In genomic region chr5:110106140-110106871, GRCm38 (mm10) we compare ENCODE assay signal across 7 mouse cellular contexts. TPM values are rescaled to one million over a fixed set of nuclear protein-coding genes. Genes with fewer than 3 reads are reported as not detected.
A peak's percentile ranks its signal among the peaks of the same experiment; 100 is the strongest.
DNase-seq lines count a peak whose midpoint lies in the region; ATAC-seq and TF ChIP-seq lines count a peak whose summit lies in the region.

No protein-coding gene starts in this region.

- no peak overlapping the region for H3K27ac ChIP-seq in forebrain, postnatal 0 days (ENCODE audit: low read depth, low read length)
- no peak overlapping the region for H3K27ac ChIP-seq in liver, embryonic 11.5 days (ENCODE audit: low read depth, low read length)
- no peak overlapping the region for H3K27ac ChIP-seq in small intestine, adult 2 months (ENCODE audit: insufficient read depth, low read depth, low read length)

- DNase-seq in left cerebral cortex, adult 8-10 months (ENCODE audit: low spot score in 2 of 2): peak; percentile 17 to 51
- no peak for DNase-seq in left cerebral cortex, postnatal 4 days
- DNase-seq in cerebellum, postnatal 10 days: peak; percentile 38 to 40
- no peak for DNase-seq in forebrain, postnatal 0 days
- DNase-seq in liver, embryonic 11.5 days (ENCODE audit: low spot score): no peak
- DNase-seq in embryo, embryonic 10.5 days (ENCODE audit: low spot score): no peak

- H3K4me2 ChIP-seq in forebrain, postnatal 0 days (ENCODE audit: low read depth): peak overlapping the region; percentile 88
- peak overlapping the region; percentile 97 for H3K4me2 ChIP-seq in liver, embryonic 11.5 days

- no peak overlapping the region for H3K9ac ChIP-seq in forebrain, postnatal 0 days
- peak overlapping the region; percentile 90; the same call in 1 of the 2 replicates for H3K9ac ChIP-seq in liver, embryonic 11.5 days (ENCODE audit: low read depth, low read length)

- no peak for TF ChIP-seq CTCF in forebrain, postnatal 0 days (IDR thresholded peaks at IDR 0.05; ENCODE audit: low read depth)
- no peak for TF ChIP-seq CTCF in small intestine, adult 2 months (IDR thresholded peaks at IDR 0.05; ENCODE audit: extremely low read depth, insufficient read length, insufficient replicate concordance, low read depth, low read length)

- no peak for TF ChIP-seq POLR2A in small intestine, adult 2 months (IDR thresholded peaks at IDR 0.05; ENCODE audit: low read depth, low read length)

- H3K27me3 ChIP-seq in forebrain, postnatal 0 days (ENCODE audit: insufficient read depth, low read length): no peaks in the 10 kb centered on the region
- H3K27me3 ChIP-seq in liver, embryonic 11.5 days (replicated peaks; ENCODE audit: control insufficient read depth, insufficient read depth, low read length): peaks cover under 1% of the 10 kb centered on the region; the same call in 1 of the 2 replicates
- no peaks in the 10 kb centered on the region for H3K27me3 ChIP-seq in small intestine, adult 2 months (ENCODE audit: control insufficient read depth, insufficient read depth, low read length)

- no peak for ATAC-seq in forebrain, postnatal 0 days
- no peak for ATAC-seq in liver, embryonic 11.5 days (replicated peaks; ENCODE audit: low FRiP score)

- H3K4me1 ChIP-seq in forebrain, postnatal 0 days (ENCODE audit: insufficient read depth): peaks cover 8% of the 10 kb centered on the region
- H3K4me1 ChIP-seq in liver, embryonic 11.5 days (replicated peaks; ENCODE audit: control insufficient read depth, insufficient read depth, low read length): peaks cover 22% of the 10 kb centered on the region
- peaks cover 14% of the 10 kb centered on the region for H3K4me1 ChIP-seq in small intestine, adult 2 months (ENCODE audit: control insufficient read depth, insufficient read depth, insufficient read length, low read length)

- intact Hi-C loops in left cerebral cortex, postnatal 4 days (cut with DNase I): loop anchor here (5.0 kb wide), 1 partner anchor 549 kb away; the partner anchor contains the start of gene Crlf2

- H3K9me3 ChIP-seq in forebrain, postnatal 0 days (ENCODE audit: low read length): no peaks in the 10 kb centered on the region
- no peaks in the 10 kb centered on the region for H3K9me3 ChIP-seq in liver, embryonic 11.5 days (ENCODE audit: control insufficient read depth, low read length)

- WGBS in forebrain, postnatal 0 days: 96% methylated on average over 26 of the region's 26 CpGs
- WGBS in liver, embryonic 11.5 days: 94% methylated on average over 26 of the region's 26 CpGs
- 94% methylated on average over 26 of the region's 26 CpGs for WGBS in small intestine, adult 2 months

- peak overlapping the region; percentile 87 for H3K4me3 ChIP-seq in forebrain, postnatal 0 days (ENCODE audit: low read depth, low read length)
- peak overlapping the region; percentile 87 for H3K4me3 ChIP-seq in liver, embryonic 11.5 days (ENCODE audit: low read depth, low read length)
- H3K4me3 ChIP-seq in small intestine, adult 2 months (ENCODE audit: low read depth, low read length): peak overlapping the region; percentile 83

- H3K36me3 ChIP-seq in forebrain, postnatal 0 days (ENCODE audit: insufficient read depth): peaks cover 38% of the 10 kb centered on the region
- peaks cover 36% of the 10 kb centered on the region for H3K36me3 ChIP-seq in liver, embryonic 11.5 days (ENCODE audit: control insufficient read depth, insufficient read depth, low read length)
- peaks cover 29% of the 10 kb centered on the region for H3K36me3 ChIP-seq in small intestine, adult 2 months (ENCODE audit: control insufficient read depth, insufficient read depth, low read length)

RNA-seq across cellular contexts. Expression of gene Gtpbp6, which starts 1.7 kb away (rescaled TPM):
- 10 to 100 TPM; 67.3 to 88.7 (median 83.2) TPM for total RNA-seq in left cerebral cortex, adult 8-10 months (2022)
- 10 to 100 TPM; 92.2 to 94.7 TPM for total RNA-seq in left cerebral cortex, postnatal 4 days (2021)
- 99.2 and 103 TPM in 2 replicates for total RNA-seq in forebrain, postnatal 0 days (2014; rRNA removed)
- polyA plus RNA-seq in forebrain, postnatal 0 days (2015; fragmentation: Nextera tagmentation; extraction: Ambion mirVana): 62.6 TPM in 2 replicates
- 18.7 and 20.9 TPM in 2 replicates for polyA plus RNA-seq in liver, embryonic 11.5 days (2014; fragmentation: Nextera tagmentation; extraction: Ambion mirVana)
- polyA plus RNA-seq in small intestine, adult 2 months (2012; rRNA removed): 53.2 and 101 TPM in 2 replicates

RNA-seq across cellular contexts. Expression of gene Zfp605, which starts 3.6 kb away (rescaled TPM):
- 10 to 100 TPM; 15.0 to 19.2 (median 16.1) TPM for total RNA-seq in left cerebral cortex, adult 8-10 months (2022)
- total RNA-seq in left cerebral cortex, postnatal 4 days (2021): 10 to 100 TPM; 20.5 to 21.7 TPM
- 20.4 and 22.3 TPM in 2 replicates for total RNA-seq in forebrain, postnatal 0 days (2014; rRNA removed)
- polyA plus RNA-seq in forebrain, postnatal 0 days (2015; fragmentation: Nextera tagmentation; extraction: Ambion mirVana): 13.0 and 16.9 TPM in 2 replicates
- polyA plus RNA-seq in liver, embryonic 11.5 days (2014; fragmentation: Nextera tagmentation; extraction: Ambion mirVana): 3.4 and 3.6 TPM in 2 replicates
- polyA plus RNA-seq in small intestine, adult 2 months (2012; rRNA removed): 0.04 and 0.10 TPM in 2 replicates

RNA-seq across cellular contexts. Expression of gene Plcxd1, which starts 6.5 kb away (rescaled TPM):
- 10 to 100 TPM; 10.2 to 15.1 (median 14.1) TPM for total RNA-seq in left cerebral cortex, adult 8-10 months (2022)
- total RNA-seq in left cerebral cortex, postnatal 4 days (2021): 1 to 10 TPM; 2.6 to 3.6 TPM
- 7.9 and 8.7 TPM in 2 replicates for total RNA-seq in forebrain, postnatal 0 days (2014; rRNA removed)
- 2.9 and 4.7 TPM in 2 replicates for polyA plus RNA-seq in forebrain, postnatal 0 days (2015; fragmentation: Nextera tagmentation; extraction: Ambion mirVana)
- polyA plus RNA-seq in liver, embryonic 11.5 days (2014; fragmentation: Nextera tagmentation; extraction: Ambion mirVana): 0.71 and 1.3 TPM in 2 replicates
- 0.28 and 0.86 TPM in 2 replicates for polyA plus RNA-seq in small intestine, adult 2 months (2012; rRNA removed)

RNA-seq across cellular contexts. Expression of gene Gm35315, which starts 12.1 kb away (rescaled TPM):
- total RNA-seq in left cerebral cortex, adult 8-10 months (2022): 1 to 10 TPM in 2 of 4 experiments, under 1 TPM in 2; 0.61 to 2.1 (median 1.2) TPM
- total RNA-seq in left cerebral cortex, postnatal 4 days (2021): under 1 TPM; 0.54 to 0.98 TPM
- 0.23 and 0.48 TPM in 2 replicates for total RNA-seq in forebrain, postnatal 0 days (2014; rRNA removed)
- polyA plus RNA-seq in forebrain, postnatal 0 days (2015; fragmentation: Nextera tagmentation; extraction: Ambion mirVana): 0.36 and 0.68 TPM in 2 replicates
- polyA plus RNA-seq in liver, embryonic 11.5 days (2014; fragmentation: Nextera tagmentation; extraction: Ambion mirVana): 2.0 and 3.1 TPM in 2 replicates
- 0.05 TPM in 1 of 2 replicates, not detected in the other for polyA plus RNA-seq in small intestine, adult 2 months (2012; rRNA removed)

RNA-seq across cellular contexts. Expression of gene Chfr, which starts 29.3 kb away (rescaled TPM):
- total RNA-seq in left cerebral cortex, adult 8-10 months (2022): 10 to 100 TPM; 41.8 to 50.5 (median 45.1) TPM
- total RNA-seq in left cerebral cortex, postnatal 4 days (2021): 10 to 100 TPM; 86.1 to 92.9 TPM
- total RNA-seq in forebrain, postnatal 0 days (2014; rRNA removed): 60.1 and 69.1 TPM in 2 replicates
- 45.9 and 53.8 TPM in 2 replicates for polyA plus RNA-seq in forebrain, postnatal 0 days (2015; fragmentation: Nextera tagmentation; extraction: Ambion mirVana)
- polyA plus RNA-seq in liver, embryonic 11.5 days (2014; fragmentation: Nextera tagmentation; extraction: Ambion mirVana): 38.9 and 44.3 TPM in 2 replicates
- 24.6 and 65.1 TPM in 2 replicates for polyA plus RNA-seq in small intestine, adult 2 months (2012; rRNA removed)

Comparison
In these comparisons a context has a peak if more than half of its experiments do, and no peak if none do; other contexts are left out.
1. DNase-seq: peak in left cerebral cortex, adult 8-10 months (2 of 2) and cerebellum, postnatal 10 days (2 of 2); none in left cerebral cortex, postnatal 4 days (single experiment), forebrain, postnatal 0 days (single experiment), liver, embryonic 11.5 days (single experiment) and embryo, embryonic 10.5 days (single experiment).
2. Peak in every context shown above with its lines, with median percentiles within 50 percentile points of each other: H3K4me3 ChIP-seq.